Mouse (Mus musculus): ENCODE data around the gene Hoxd3.

Gene Hoxd3

GRCm38 (mm10) chr2:74711721-74712621 is at the start of gene Hoxd3, which contains the start of gene Hoxd4:
Hoxd3 (plus strand) TSS chr2:74711927.
Hoxd4 (plus strand) TSS chr2:74711929.
- DNase-seq (ENCODE audit: low spot score in 2 of 2), result peak; percentile 43 to 83

GRCm38 (mm10) chr2:74663291-74663925 is 48.3 kb upstream of the Hoxd3 start:
- DNase-seq (ENCODE audit: low spot score in 2 of 2), result no peak

- DNase-seq (ENCODE audit: low spot score in 2 of 2), result no peak
These were observed 45.3 kb upstream of the Hoxd3 start for GRCm38 (mm10) chr2:74666411-74666810.

GRCm38 (mm10) chr2:74667191-74667841 is 44.4 kb upstream of the Hoxd3 start:
- no peak for DNase-seq (ENCODE audit: low spot score in 2 of 2)

- no peak for DNase-seq (ENCODE audit: low spot score in 2 of 2)
These were observed 43.8 kb upstream of the Hoxd3 start, which contains the start of gene Hoxd13 for GRCm38 (mm10) chr2:74667842-74668357. Hoxd13 (plus strand) TSS chr2:74668310.

- DNase-seq (ENCODE audit: low spot score in 2 of 2), result peak in 1 of 2 experiments; percentile 53
These were observed 43.1 kb upstream of the Hoxd3 start for GRCm38 (mm10) chr2:74668370-74669229.

GRCm38 (mm10) chr2:74669230-74669578 is 42.5 kb upstream of the Hoxd3 start:
- no peak for DNase-seq (ENCODE audit: low spot score in 2 of 2)

GRCm38 (mm10) chr2:74669650-74670235 is 42.0 kb upstream of the Hoxd3 start:
- no peak for DNase-seq (ENCODE audit: low spot score in 2 of 2)

GRCm38 (mm10) chr2:74670632-74671188 is 41.0 kb upstream of the Hoxd3 start:
- DNase-seq (ENCODE audit: low spot score in 2 of 2), result no peak

GRCm38 (mm10) chr2:74671847-74672246 is 39.9 kb upstream of the Hoxd3 start:
- DNase-seq (ENCODE audit: low spot score in 2 of 2), result no peak

- DNase-seq (ENCODE audit: low spot score in 2 of 2), result peak in 1 of 2 experiments; percentile 50
These were observed 39.0 kb upstream of the Hoxd3 start for GRCm38 (mm10) chr2:74672481-74673362.

- DNase-seq (ENCODE audit: low spot score in 2 of 2), result no peak
These were observed 37.8 kb upstream of the Hoxd3 start for GRCm38 (mm10) chr2:74673835-74674425.

GRCm38 (mm10) chr2:74674881-74675665 is 36.7 kb upstream of the Hoxd3 start, which contains the start of gene Hoxd12:
Hoxd12 (plus strand) TSS chr2:74675013.
- no peak for DNase-seq (ENCODE audit: low spot score in 2 of 2)

GRCm38 (mm10) chr2:74675666-74676282 is 36.0 kb upstream of the Hoxd3 start:
- no peak for DNase-seq (ENCODE audit: low spot score in 2 of 2)

GRCm38 (mm10) chr2:74676376-74677052 is 35.2 kb upstream of the Hoxd3 start:
- DNase-seq (ENCODE audit: low spot score in 2 of 2), result no peak

- no peak for DNase-seq (ENCODE audit: low spot score in 2 of 2)
These were observed 34.6 kb upstream of the Hoxd3 start for GRCm38 (mm10) chr2:74677106-74677505.
